Mouse (Mus musculus) ES-Bruce4 (cell line): Measurements from ENCODE around the gene Adamts10. TPM values are rescaled to one million over a fixed set of nuclear protein-coding genes. Genes with fewer than 3 reads are reported as not detected.

Experiments
- H3K27ac ChIP-seq: 2 replicates; pipeline ENCODE4 v1.5.1; 2012; ENCODE audit warnings: low read length, inconsistent platforms; ENCODE audit not compliant: insufficient read depth
- H3K27me3 ChIP-seq: 2 replicates; pipeline ENCODE4 v1.6.1; 2012; ENCODE audit warnings: mild to moderate bottlenecking, low read length, inconsistent platforms; ENCODE audit not compliant: control insufficient read depth, poor library complexity, insufficient read depth, severe bottlenecking
- H3K36me3 ChIP-seq: 2 replicates; pipeline ENCODE4 v1.6.1; 2012; ENCODE audit warnings: inconsistent platforms, mild to moderate bottlenecking, low read length, moderate library complexity; ENCODE audit not compliant: control insufficient read depth, poor library complexity, insufficient read depth, severe bottlenecking
- H3K4me1 ChIP-seq: one replicate; pipeline ENCODE4 v1.8.1; 2011; ENCODE audit warnings: low read length; ENCODE audit not compliant: control insufficient read depth, insufficient read depth
- H3K4me3 ChIP-seq: 2 replicates; pipeline ENCODE4 v1.5.1; 2011; ENCODE audit warnings: low read depth, mild to moderate bottlenecking, low read length
- H3K9ac ChIP-seq: 2 replicates; pipeline ENCODE4 v1.6.1; 2012; ENCODE audit warnings: low read depth, mild to moderate bottlenecking, inconsistent platforms; ENCODE audit not compliant: poor library complexity, severe bottlenecking
- H3K9me3 ChIP-seq: replicated peaks from 2 replicates; pipeline ENCODE4 v1.6.1; 2012; ENCODE audit warnings: mild to moderate bottlenecking, low read length, inconsistent platforms; ENCODE audit not compliant: control insufficient read depth, poor library complexity, insufficient read depth, severe bottlenecking
- CTCF ChIP-seq: IDR thresholded peaks from one replicate; pipeline ENCODE4 v1.8.1; 2011; ENCODE audit warnings: low read depth, low read length
- EP300 ChIP-seq: IDR thresholded peaks from 2 replicates; pipeline ENCODE4 v1.6.1; 2011; ENCODE audit warnings: low read depth, low read length; ENCODE audit not compliant: insufficient read depth
- POLR2A ChIP-seq: IDR thresholded peaks from one replicate; pipeline ENCODE4 v1.8.1; 2011; ENCODE audit warnings: low read length; ENCODE audit not compliant: insufficient read depth
- polyA plus RNA-seq: library from polyadenylated mRNA; stranded (reverse); fragments of >200 nt; gene quantifications from 2 replicates; pipeline ENCODE4 v1.2.4, GENCODE M21; 2011; ENCODE audit warnings: low read depth; ENCODE audit not compliant: missing spikeins, insufficient read depth, insufficient read length

Gene Adamts10
- polyA plus RNA-seq, 1 experiment, result 12.7 TPM

DNA sequence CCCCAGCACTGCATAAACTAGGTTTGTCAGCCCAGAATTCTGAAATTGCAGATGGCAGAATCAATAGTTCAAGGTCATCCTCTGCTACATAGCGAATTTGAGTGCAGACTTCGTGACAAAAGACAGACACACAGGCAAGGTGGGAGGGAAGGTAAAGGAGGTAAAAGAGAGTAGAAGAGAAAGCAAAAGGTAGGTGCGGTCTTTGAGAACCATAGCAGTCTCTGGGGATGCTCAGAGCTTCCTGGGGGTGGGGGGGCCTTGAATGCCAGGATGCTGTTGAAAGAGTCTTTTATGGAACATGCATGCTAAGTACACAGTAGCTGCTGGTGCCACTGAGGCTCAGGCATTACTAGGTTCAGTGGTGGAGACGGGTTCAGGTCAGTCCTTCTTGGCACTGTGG is 33.9 kb downstream of the Adamts10 start:
- Histone ChIP-seq H3K4me1 (no peaks in the 10 kb centered on the region), H3K27me3 (no peaks in the 10 kb centered on the region), H3K9me3 (no peaks in the 10 kb centered on the region), H3K36me3 (no peaks in the 10 kb centered on the region), H3K9ac (no peak overlapping the region), H3K27ac (no peak overlapping the region), H3K4me3 (no peak overlapping the region)
- TF ChIP-seq POLR2A, result no peak
- no peak for TF ChIP-seq EP300
- TF ChIP-seq CTCF, result no peak

DNA sequence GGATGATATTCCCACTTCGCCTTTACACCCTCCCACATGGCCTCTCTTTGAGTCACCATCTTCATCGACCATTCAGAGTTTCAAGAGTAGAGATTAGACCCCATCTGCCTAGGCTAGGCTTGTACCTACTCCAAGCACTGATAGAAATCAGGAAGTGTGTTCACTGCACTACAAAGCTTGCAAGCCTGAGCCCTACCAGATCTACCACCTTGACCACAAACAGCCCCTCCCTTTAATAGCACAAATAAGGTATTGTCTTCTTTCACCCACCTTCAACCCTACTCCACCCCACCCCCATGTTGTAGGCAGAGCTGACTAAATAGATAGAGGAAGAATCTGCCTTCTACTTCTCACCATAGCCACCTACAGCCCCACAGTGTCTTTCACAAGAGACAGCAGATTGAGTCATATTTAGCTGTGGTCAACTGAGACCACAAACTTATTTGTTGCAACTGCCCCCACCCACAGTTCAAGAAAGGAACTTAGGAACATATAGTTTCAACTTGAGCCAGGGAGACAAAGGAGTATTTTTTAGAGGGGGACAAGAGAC is 39.6 kb downstream of the Adamts10 start:
- Histone ChIP-seq H3K9me3 (no peaks in the 10 kb centered on the region), H3K4me1 (no peaks in the 10 kb centered on the region), H3K36me3 (no peaks in the 10 kb centered on the region), H3K9ac (no peak overlapping the region), H3K4me3 (no peak overlapping the region), H3K27ac (no peak overlapping the region), H3K27me3 (no peaks in the 10 kb centered on the region)
- no peak for TF ChIP-seq EP300
- no peak for TF ChIP-seq CTCF
- TF ChIP-seq POLR2A, result no peak

DNA sequence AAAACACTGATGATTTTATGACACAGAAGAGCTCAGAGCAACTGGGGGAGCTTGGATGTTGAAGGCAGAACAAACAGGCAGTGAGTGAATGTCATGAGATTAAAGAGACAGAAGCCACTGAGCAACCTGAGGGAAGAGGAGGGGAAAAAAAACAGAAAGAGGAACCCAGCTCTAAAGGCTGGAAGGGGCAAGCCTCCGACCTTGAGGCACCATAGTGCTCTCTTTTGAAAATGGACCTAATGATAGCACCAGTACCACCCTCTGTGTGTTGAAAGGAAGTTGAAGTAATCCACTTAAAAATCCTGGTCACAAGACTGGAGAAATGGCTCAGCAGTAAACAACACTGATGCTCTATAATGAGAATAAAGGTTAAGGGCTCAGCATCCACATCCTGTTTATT is 40.6 kb downstream of the Adamts10 start:
- H3K4me3 ChIP-seq, result no peak overlapping the region
- H3K4me1 ChIP-seq, result no peaks in the 10 kb centered on the region
- no peaks in the 10 kb centered on the region for H3K27me3 ChIP-seq
- no peaks in the 10 kb centered on the region for H3K9me3 ChIP-seq
- no peak overlapping the region for H3K27ac ChIP-seq
- TF ChIP-seq CTCF (no peak), EP300 (no peak), POLR2A (no peak)
- H3K36me3 ChIP-seq, result no peaks in the 10 kb centered on the region
- no peak overlapping the region for H3K9ac ChIP-seq

DNA sequence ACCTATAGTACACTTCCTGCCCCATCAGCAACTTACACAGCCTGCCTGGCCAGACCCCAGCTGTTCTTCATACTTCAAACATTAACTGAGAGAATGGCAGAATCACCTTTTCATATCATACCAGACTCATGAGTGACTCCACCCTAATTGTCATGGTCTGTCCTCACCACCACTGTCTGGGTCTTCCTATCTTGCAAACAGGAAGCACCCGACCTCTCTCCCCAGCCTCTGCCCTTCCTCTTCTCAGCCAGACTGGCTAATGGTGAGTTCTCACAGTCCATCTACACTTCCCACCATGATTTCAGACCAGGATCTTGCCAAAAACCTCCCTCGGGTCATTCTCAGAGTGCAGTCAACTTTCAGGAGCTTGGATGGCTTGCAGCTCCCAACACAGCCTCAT is 42.2 kb downstream of the Adamts10 start:
- Histone ChIP-seq H3K4me1 (no peaks in the 10 kb centered on the region), H3K27ac (no peak overlapping the region), H3K9ac (no peak overlapping the region), H3K4me3 (no peak overlapping the region), H3K36me3 (no peaks in the 10 kb centered on the region), H3K27me3 (no peaks in the 10 kb centered on the region), H3K9me3 (no peaks in the 10 kb centered on the region)
- TF ChIP-seq CTCF (no peak), EP300 (no peak), POLR2A (no peak)

DNA sequence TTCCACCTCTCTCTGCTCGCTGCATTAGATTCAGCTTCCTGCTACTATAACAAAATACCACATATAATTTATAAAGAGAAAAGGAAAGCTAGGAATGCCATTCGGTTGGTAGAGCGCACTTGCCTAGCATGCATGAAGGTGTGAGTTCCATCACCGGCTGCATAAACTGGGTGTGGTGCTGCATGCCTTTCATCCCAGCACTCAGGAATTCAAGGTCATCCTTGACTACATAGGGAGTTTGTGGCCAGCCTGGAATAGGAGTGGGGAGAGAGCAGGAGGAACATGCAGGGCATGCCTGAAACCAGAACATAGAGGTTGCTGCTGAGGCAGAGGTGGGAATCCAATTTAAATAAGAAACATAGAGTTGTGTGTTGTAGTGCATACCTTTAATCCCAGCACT is 60.1 kb downstream of the Adamts10 start:
- Histone ChIP-seq H3K4me3 (no peak overlapping the region), H3K36me3 (no peaks in the 10 kb centered on the region), H3K9me3 (no peaks in the 10 kb centered on the region), H3K27ac (no peak overlapping the region), H3K4me1 (peaks cover 3% of the 10 kb centered on the region), H3K9ac (no peak overlapping the region), H3K27me3 (no peaks in the 10 kb centered on the region)
- TF ChIP-seq POLR2A (no peak), EP300 (no peak), CTCF (no peak)

DNA sequence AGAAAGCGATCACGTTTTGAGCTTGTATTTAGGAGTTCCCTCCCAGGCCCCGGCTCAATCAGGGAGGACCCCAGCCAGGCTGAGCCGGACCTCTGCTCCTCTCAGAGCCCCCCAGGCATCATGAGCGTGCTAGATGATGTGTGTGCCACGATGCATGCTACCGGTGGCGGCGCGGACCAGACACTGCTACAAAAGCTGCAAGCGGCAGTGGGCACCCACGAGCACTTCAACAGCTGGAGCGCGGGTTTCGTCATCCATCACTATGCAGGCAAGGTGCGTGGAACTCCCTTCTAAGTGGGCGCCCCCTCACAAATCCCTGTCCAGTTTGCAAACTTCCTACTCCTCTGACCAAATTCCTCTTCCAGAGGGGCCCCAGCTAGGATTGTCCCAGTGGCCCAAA is 62.0 kb downstream of the Adamts10 start:
- Histone ChIP-seq H3K9ac (peak overlapping the region; percentile 31), H3K36me3 (no peaks in the 10 kb centered on the region), H3K9me3 (no peaks in the 10 kb centered on the region), H3K4me1 (peaks cover 3% of the 10 kb centered on the region), H3K27me3 (no peaks in the 10 kb centered on the region), H3K4me3 (peak overlapping the region; percentile 37), H3K27ac (no peak overlapping the region)
- TF ChIP-seq CTCF (no peak), POLR2A (no peak), EP300 (no peak)
